Mouse (Mus musculus) left cerebral cortex, postnatal 4 days (tissue): Measurements from ENCODE around the gene St3gal6. TPM values are rescaled to one million over a fixed set of nuclear protein-coding genes. Genes with fewer than 3 reads are reported as not detected.
A peak's percentile ranks its signal among the peaks of the same experiment; 100 is the strongest.
"Not testable (repeated sequence)": the region's sequence is repeated elsewhere in the genome, so short reads cannot be mapped to it uniquely, and the experiment has no call there.

Source experiments
- DNase-seq: peaks from one replicate; pipeline ENCODE4 v3.0.0-alpha.2; 2022
- intact Hi-C: fragments of 180-260 bp; cut with DNase I; formaldehyde crosslinking; loops from one replicate; pipeline ENCODE4 v1.15.1; 2025
- total RNA-seq, 2 experiments: library from RNA; stranded (reverse); gene quantifications; 2 replicates each; pipeline ENCODE4 v1.2.3; 2021

St3gal6 gene
- total RNA-seq, 2 experiments from 2014 or later: 12.6 to 14.4 TPM

DNA sequence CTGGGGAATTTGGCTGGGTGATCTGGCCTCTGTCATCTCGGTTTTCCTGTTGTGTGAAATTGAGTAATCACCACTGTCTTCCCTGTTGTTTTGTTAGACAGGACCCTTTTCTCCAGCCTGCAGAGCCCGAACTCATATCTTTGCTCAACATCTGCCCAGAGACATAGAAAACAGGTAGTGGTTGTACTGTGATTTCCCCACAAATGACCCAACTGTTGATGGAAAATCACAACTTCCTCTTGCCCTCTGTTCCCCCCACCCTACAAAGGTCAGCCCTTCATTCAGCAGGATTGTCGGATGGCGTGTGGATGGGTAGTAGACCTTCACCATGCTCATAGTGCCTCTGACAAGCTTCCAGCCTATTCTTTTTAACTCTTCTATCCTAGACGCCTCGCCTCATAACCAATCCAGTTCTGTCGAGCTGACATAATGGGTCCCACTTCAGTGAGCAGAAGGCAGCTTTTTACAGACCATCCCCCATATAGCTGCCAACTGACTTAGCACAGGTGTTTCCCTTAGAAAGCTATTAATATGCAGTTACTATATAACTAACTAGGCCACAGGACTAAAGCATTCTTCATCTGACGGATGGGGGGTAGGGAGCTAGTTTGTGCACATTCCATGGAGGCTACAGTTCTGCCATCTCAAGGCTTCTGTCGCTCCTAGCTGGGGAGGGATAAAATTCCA is 42.7 kb downstream of the St3gal6 start:
- DNase-seq: no peak
- intact Hi-C loops: no loop called here

GRCm38 (mm10) chr16:58479898-58480448 is 44.1 kb downstream of the St3gal6 start:
- intact Hi-C loops: no loop called here
- no peak for DNase-seq

GRCm38 (mm10) chr16:58476363-58476762 is 47.7 kb downstream of the St3gal6 start:
- intact Hi-C loops: no loop called here
- no peak for DNase-seq

DNA sequence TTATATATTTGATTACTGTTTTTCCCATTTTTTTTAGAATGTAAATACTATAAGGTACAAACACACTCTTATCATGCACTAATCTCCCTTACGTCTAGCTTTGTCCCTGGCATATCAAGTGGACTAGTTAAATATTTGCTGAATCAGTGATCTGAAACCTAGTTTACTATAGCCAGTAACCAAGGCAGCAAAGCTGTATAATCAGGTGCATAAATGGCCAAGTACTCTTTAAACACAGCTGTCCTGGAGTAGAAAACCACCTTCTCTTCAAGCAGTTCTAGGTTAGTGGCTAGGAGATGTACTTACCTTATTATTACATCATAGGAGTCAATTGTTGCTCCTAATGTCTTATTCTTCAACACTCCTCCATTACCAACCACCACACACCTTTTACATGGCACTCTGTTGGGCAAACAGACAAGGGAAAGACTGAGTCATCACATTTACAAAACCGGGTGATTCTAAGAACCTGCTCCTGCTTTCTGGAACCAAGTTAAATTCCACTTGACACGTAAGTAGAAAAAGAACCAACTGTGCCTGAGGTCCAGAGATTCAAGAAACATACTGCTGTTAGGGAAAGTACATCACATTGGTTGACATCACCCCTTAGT is 48.4 kb downstream of the St3gal6 start:
- no peak for DNase-seq
- intact Hi-C loops: no loop called here

DNA sequence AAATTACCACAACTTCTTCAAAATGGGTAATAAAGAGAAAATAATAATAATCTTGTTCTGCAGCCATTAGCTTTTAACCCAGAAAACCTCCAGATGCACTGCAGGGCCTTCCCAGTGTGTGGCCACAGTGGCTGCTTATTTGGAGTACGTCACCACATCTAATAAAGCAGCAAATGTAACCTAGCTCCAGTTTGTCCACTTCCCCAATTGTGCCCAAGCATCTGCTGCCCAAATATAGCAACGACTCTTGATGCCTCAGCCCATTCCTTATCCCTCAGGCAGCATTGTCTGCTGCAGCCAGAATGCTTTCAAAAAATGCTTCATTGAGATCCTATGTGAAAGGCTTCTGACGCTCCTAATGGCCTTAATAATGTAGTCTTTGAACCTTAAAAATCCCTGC is 49.2 kb downstream of the St3gal6 start:
- DNase-seq: no peak
- intact Hi-C loops: no loop called here

- DNase-seq: no peak
Observed at GRCm38 (mm10) chr16:58470841-58471240, 53.2 kb downstream of the St3gal6 start.

DNA sequence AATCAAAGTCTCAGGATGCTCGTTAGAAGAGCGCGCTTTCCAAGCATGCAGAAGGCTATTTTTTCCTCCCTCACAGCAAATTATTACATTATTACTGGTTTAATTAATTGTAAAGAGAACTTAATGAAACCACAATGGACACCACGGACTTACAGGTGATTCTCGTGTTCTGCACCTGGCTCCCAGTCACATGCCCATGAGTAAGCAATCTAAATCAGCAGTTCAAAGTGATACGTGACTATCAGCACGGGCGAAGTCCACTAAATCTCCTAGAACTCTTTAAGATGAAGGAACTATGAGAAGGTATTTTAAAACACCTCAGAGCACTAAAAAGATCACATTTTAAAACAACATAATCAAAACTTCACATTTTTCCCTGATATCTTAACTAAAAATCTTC is 54.0 kb downstream of the St3gal6 start:
- intact Hi-C loops: no loop called here
- no peak for DNase-seq

More at GRCm38 (mm10) chr16:58470841-58471240, 53.2 kb downstream of the St3gal6 start:
- intact Hi-C loops: no loop called here

GRCm38 (mm10) chr16:58465412-58465811 is 58.6 kb downstream of the St3gal6 start:
- DNase-seq: no peak
- intact Hi-C loops: no loop called here

- intact Hi-C loops: no loop called here
- no peak for DNase-seq
Observed at GRCm38 (mm10) chr16:58464051-58464450, 60.0 kb downstream of the St3gal6 start.

- no peak for DNase-seq
- intact Hi-C loops: loop anchor here (2.0 kb wide), 1 partner anchor 154 kb away; the partner anchor contains the start of gene Gm813
Observed at GRCm38 (mm10) chr16:58462519-58462918, 61.5 kb downstream of the St3gal6 start.

GRCm38 (mm10) chr16:58461856-58462518 is 62.1 kb downstream of the St3gal6 start:
- no peak for DNase-seq
- intact Hi-C loops: loop anchor here (2.0 kb wide), 1 partner anchor 155 kb away; the partner anchor contains the start of gene Gm813

GRCm38 (mm10) chr16:58460386-58460785 is 63.7 kb downstream of the St3gal6 start:
- no peak for DNase-seq
- intact Hi-C loops: no loop called here

DNA sequence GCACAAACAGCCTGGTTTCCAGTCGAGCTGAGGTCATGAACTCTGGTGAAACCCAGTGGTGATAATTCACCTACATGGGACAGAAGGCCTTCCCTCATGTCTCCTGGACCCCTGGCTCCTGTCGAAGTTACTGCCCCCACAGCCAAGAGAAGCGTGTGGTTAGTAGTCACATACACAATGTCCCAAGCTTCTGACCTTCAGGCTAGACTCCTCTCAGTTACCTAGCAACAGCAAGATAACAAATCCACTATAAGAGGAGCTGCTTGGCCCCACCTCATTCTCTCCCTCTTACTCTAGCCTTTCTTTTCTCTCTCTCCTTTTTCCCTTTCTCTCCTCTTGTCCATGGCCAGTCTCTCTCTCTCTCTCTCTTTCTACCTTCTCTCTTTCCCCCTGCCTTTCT is 64.1 kb downstream of the St3gal6 start:
- intact Hi-C loops: loop anchor here (10.0 kb wide), 1 partner anchor 825 kb away; no protein-coding TSS in a partner anchor
- DNase-seq: not testable (repeated sequence)

DNA sequence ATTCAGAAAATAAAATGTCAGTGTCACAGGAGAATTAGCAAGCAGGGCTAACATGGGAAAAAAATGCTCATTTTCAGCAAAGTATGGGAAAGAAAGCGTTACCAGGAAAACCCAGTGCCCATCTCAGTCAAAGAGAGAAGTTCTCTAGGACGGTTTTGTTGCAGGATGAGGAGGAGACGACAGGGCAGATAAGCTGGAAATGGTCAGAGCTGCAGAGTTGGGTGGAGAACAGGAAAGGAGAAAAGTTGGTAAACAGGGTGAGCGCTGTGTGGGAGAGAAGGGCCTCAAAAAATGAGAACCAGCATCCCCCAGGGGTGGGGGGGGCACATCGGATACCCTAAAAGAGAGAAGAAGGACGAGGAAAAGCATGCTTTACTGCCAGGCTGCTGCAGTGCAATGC is 67.1 kb downstream of the St3gal6 start:
- intact Hi-C loops: loop anchor here (10.0 kb wide), 1 partner anchor 822 kb away; no protein-coding TSS in a partner anchor
- DNase-seq: no peak

DNA sequence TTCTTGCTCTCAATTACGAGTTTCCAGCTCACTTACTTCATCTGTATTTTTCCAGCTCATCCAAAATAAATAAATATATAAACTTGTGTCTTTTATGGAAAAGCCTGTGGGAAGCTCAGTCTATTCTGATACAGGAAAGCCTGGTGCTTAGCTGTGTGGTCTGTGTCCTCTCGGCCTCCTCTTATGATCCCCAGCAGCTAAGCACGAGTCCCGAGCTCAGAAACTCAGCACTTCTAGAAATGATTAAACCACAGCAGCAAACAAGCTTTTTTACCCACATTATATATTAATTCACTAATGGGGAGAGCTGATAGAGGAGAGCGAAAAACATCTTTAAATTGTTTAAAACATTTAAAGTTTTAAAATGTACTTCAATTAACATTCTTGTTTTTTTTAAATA is 67.6 kb downstream of the St3gal6 start:
- intact Hi-C loops: loop anchor here (10.0 kb wide), 1 partner anchor 822 kb away; no protein-coding TSS in a partner anchor
- DNase-seq: no peak

GRCm38 (mm10) chr16:58455118-58455517 is 68.9 kb downstream of the St3gal6 start:
- intact Hi-C loops: loop anchor here (10.0 kb wide), 1 partner anchor 820 kb away; no protein-coding TSS in a partner anchor
- DNase-seq: no peak

GRCm38 (mm10) chr16:58454617-58455016 is 69.4 kb downstream of the St3gal6 start:
- peak; percentile 23 for DNase-seq
- intact Hi-C loops: loop anchor here (10.0 kb wide), 1 partner anchor 820 kb away; no protein-coding TSS in a partner anchor

DNA sequence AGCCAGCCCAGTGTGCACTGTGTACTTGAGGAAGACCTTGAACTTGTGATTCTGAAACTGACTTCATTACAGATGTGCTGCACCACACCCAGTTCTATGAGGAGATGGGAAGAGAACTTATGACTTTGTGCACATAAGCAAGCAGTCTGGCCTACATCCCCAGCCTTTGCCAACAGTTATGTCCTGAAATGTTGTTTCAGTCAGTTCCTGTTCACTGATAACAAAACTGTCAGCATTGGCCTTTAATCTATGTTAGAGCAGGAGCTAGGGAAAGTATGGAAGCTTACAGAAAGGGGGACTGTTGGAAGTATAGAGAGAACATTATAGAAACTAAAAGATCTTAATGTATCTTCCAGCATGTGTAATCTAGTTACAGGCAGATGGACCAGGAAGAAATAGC is 70.2 kb downstream of the St3gal6 start:
- intact Hi-C loops: loop anchor here (10.0 kb wide), 1 partner anchor 819 kb away; no protein-coding TSS in a partner anchor
- DNase-seq: no peak

- intact Hi-C loops: loop anchor here (10.0 kb wide), 1 partner anchor 818 kb away; no protein-coding TSS in a partner anchor
- DNase-seq: no peak
Observed at GRCm38 (mm10) chr16:58453138-58453537, 70.9 kb downstream of the St3gal6 start.

GRCm38 (mm10) chr16:58451647-58452046 is 72.4 kb downstream of the St3gal6 start:
- intact Hi-C loops: loop anchor here (2.0 to 10.0 kb wide), 2 partner anchors 153 to 817 kb away; no protein-coding TSS in a partner anchor
- no peak for DNase-seq

GRCm38 (mm10) chr16:58450648-58451047 is 73.4 kb downstream of the St3gal6 start:
- intact Hi-C loops: loop anchor here (2.0 to 10.0 kb wide), 2 partner anchors 152 to 816 kb away; no protein-coding TSS in a partner anchor
- no peak for DNase-seq
